Mouse (Mus musculus) granulocyte monocyte progenitor cell, adult 5-6 weeks (primary cell): Measurements from ENCODE around the gene 6030498E09Rik. TPM values are rescaled to one million over a fixed set of nuclear protein-coding genes. Genes with fewer than 3 reads are reported as not detected.

ENCODE experiments used
- ATAC-seq: replicated peaks from 2 replicates; pipeline ENCODE4 v1.8.0; 2016; ENCODE audit warnings: mild to moderate bottlenecking, moderate TSS enrichment, inconsistent platforms; ENCODE audit not compliant: poor library complexity, severe bottlenecking
- total RNA-seq, 2 experiments: library from RNA; stranded (forward) in 1 of 2; stranded (reverse) in 1 of 2; fragments of 200-712, 200-1000 nt in 1 of 2; fragments of >200 nt in 1 of 2; fragmentation: Nextera tagmentation in 1 of 2; gene quantifications; 2 replicates each; pipeline ENCODE4 v1.2.3; 2014 to 2017

Gene 6030498E09Rik
- total RNA-seq (2014; fragmentation: Nextera tagmentation) (not detected in 2 replicates), total RNA-seq (2017) (0.17 TPM in 1 of 2 replicates, not detected in the other)

- no peak for ATAC-seq
These were observed at the start of gene 6030498E09Rik for GRCm38 (mm10) chrX:38772478-38772877. 6030498E09Rik (plus strand) TSS chrX:38772671.

- no peak for ATAC-seq
These were observed 42.4 kb upstream of the 6030498E09Rik start for GRCm38 (mm10) chrX:38730081-38730480.

GRCm38 (mm10) chrX:38730639-38731038, 41.8 kb upstream of the 6030498E09Rik start:
- ATAC-seq = no peak

- ATAC-seq = no peak
These were observed 38.8 kb upstream of the 6030498E09Rik start for GRCm38 (mm10) chrX:38733683-38734082.

- ATAC-seq = no peak
These were observed 37.3 kb upstream of the 6030498E09Rik start for GRCm38 (mm10) chrX:38734916-38735880.

GRCm38 (mm10) chrX:38771453-38771852, 1.0 kb upstream of the 6030498E09Rik start:
- ATAC-seq = no peak

GRCm38 (mm10) chrX:38771886-38772285, 585 bp upstream of the 6030498E09Rik start:
- no peak for ATAC-seq

GRCm38 (mm10) chrX:38794373-38794772, 21.9 kb downstream of the 6030498E09Rik start:
- ATAC-seq = no peak

GRCm38 (mm10) chrX:38813934-38814333, 41.5 kb downstream of the 6030498E09Rik start:
- ATAC-seq = no peak

- ATAC-seq = no peak
These were observed 44.4 kb downstream of the 6030498E09Rik start for GRCm38 (mm10) chrX:38816841-38817240.

GRCm38 (mm10) chrX:38958571-38958970, 186.1 kb downstream of the 6030498E09Rik start:
- ATAC-seq = no peak

GRCm38 (mm10) chrX:38996265-38996664, 223.8 kb downstream of the 6030498E09Rik start:
- no peak for ATAC-seq

Other genes starting within 250 kb of the 6030498E09Rik start
- gene Cul4b, start 196.5 kb upstream of the 6030498E09Rik start, total RNA-seq (2014; fragmentation: Nextera tagmentation) = 38.5 and 39.3 TPM in 2 replicates
- 50.1 and 75.2 TPM in 2 replicates for gene Cul4b, start 196.5 kb upstream of the 6030498E09Rik start, total RNA-seq (2017)
- gene Mcts1, start 172.1 kb upstream of the 6030498E09Rik start, total RNA-seq (2014; fragmentation: Nextera tagmentation) = 107 and 143 TPM in 2 replicates
- gene Mcts1, start 172.1 kb upstream of the 6030498E09Rik start, total RNA-seq (2017) = 59.6 and 80.6 TPM in 2 replicates
- gene C1galt1c1, start 137.6 kb upstream of the 6030498E09Rik start, total RNA-seq (2014; fragmentation: Nextera tagmentation) = 73.9 and 82.5 TPM in 2 replicates
- 97.2 and 112 TPM in 2 replicates for gene C1galt1c1, start 137.6 kb upstream of the 6030498E09Rik start, total RNA-seq (2017)